Mouse (Mus musculus): Measurements from ENCODE around the gene Ercc1.

Ercc1 gene

GRCm38 (mm10) chr7:19338060-19338459 lies 6.5 kb upstream of the Ercc1 start:
- DNase-seq (ENCODE audit: low spot score) = no peak

DNA sequence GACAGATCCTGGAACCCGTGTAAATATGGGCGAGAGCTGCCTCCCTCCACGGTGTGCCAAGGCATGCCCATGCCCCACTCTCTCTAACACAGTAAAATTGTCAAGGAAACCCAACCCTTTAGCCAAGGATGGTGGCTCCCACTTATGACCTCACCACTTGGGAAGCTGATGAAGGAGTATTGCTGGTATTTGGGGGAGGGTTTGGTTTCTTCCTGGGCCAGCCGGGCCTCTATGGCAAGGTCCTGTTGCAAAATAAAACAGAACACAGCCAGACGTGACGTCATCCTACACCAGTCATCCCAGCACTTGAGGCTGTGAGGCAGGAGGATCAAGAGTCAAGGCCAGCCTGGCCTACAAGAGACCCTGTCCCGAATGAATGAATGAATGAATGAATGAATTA lies 6.0 kb upstream of the Ercc1 start:
- DNase-seq (ENCODE audit: low spot score) = no peak

GRCm38 (mm10) chr7:19341250-19341649 lies 3.3 kb upstream of the Ercc1 start:
- no peak for DNase-seq (ENCODE audit: low spot score)

GRCm38 (mm10) chr7:19341761-19342409 lies 2.7 kb upstream of the Ercc1 start:
- no peak for DNase-seq (ENCODE audit: low spot score)

- peak; percentile 81 for DNase-seq (ENCODE audit: low spot score)
Observed at GRCm38 (mm10) chr7:19342481-19343027, 2.0 kb upstream of the Ercc1 start.

GRCm38 (mm10) chr7:19343210-19343808 lies 1.3 kb upstream of the Ercc1 start:
- DNase-seq (ENCODE audit: low spot score) = peak; percentile 74

DNA sequence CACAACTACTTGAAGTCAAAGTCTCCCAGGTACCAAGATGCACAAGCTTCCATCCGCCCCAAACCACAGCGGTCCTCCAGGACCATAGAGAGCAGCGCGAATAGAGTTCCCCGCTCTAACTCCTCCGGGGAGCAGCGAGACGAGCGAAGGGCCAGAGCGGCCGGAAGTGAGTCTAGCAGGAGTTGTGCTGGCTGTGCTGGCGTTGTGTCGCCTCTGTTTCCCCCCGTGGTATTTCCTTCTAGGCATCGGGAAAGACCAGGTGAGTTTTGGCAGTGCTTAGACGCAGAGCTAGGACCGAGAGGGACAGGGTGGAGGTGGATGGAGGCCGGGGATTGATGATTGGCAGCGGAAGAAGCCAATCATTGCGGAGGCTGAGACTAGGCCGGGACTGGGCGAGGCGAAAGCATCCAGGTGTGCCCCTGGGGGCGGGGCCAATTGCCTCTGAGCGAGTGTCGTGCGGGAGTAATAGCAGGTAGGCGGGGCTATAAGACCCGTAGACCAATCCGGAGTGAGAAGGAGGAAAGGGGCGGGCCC lies 427 bp downstream of the Ercc1 start:
- peak; percentile 98 for DNase-seq (ENCODE audit: low spot score)

DNA sequence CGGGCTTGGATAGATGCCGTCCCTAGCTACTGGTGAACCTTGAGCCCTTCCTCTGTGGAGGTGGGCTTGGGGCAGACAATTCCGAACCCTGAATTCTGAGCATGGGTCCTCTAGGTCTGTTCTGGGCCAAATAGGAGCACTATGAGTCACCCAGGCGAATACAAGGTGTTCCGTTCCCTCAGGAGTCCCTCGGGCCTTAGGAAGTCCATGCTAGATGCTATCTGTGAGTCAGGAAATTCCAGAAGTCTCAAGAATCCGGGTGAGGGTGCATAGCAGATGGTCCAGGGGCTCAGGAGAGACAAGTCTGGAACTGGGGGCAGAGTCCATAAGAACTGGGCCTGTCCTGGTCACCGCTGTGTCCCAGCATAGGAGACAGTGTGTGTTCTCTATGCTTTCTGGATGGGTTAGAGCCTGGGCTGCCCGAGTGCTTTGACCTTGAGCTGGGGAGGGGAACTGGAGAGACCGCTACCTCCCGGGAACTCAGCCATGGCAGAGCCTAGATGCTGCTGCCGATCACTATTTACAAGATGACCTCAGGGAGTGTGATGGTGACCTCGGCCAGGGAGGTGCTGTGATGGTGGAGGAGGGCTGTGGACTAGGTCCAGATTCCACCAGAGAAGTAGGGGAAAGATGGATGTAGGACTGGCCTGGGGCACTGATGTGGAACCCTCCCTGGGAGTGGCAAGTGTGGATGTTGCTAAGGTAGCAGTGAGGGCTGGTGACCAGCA lies 4.8 kb downstream of the Ercc1 start:
- DNase-seq (ENCODE audit: low spot score) = no peak

GRCm38 (mm10) chr7:19350221-19350620 lies 5.6 kb downstream of the Ercc1 start:
- DNase-seq (ENCODE audit: low spot score) = no peak

- no peak for DNase-seq (ENCODE audit: low spot score)
Observed at GRCm38 (mm10) chr7:19354991-19355390, 10.4 kb downstream of the Ercc1 start.

- no peak for DNase-seq (ENCODE audit: low spot score)
Observed at GRCm38 (mm10) chr7:19356311-19356710, 11.7 kb downstream of the Ercc1 start.

DNA sequence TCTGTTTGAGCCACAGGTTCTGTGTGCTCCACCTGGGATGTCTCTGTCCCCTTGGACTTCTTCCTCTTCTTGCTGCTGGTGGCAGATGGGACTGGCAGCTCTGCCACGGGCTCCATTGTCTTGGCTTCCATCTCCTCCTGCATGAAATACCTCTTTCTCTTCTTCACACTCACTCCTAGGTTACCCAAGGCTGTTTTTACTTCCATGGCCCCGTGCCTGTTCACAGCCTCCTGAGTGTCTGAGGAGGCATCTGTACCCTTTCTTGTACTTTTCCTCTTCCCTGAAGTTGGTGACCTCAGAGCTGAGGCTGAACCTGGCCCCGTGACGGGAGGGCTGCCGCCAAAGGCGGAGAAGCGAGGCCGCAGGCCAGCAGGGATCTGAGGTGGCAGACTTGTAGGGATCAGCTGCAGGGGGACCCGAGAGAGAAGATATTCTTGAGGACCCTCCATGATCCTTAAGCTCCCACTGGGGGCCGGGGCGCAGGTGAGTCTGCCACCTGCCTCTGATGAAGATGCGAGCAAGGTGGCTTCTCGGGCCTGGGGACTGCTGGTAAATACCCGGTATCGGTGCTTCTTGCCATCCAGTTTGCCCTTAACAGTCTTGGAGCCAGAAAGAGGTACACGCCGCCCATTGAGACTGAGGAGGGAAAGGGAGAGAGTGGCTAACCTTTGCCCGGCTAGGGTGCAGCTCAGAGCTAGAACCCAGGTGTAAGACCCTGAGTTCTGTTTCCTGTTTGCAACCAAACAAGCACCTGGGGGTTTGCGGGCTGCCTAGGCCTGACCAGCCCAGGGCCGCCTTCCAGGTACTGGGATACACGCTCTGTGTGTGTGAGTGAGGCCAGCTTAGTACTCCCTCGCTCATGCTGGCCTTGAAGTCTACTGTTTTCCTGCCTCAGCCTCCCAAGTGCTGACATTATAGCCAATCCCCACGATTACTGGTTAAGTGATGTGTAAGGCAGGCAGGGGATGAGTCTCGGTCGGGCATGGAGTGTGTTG lies 13.1 kb downstream of the Ercc1 start:
- DNase-seq (ENCODE audit: low spot score) = no peak

DNA sequence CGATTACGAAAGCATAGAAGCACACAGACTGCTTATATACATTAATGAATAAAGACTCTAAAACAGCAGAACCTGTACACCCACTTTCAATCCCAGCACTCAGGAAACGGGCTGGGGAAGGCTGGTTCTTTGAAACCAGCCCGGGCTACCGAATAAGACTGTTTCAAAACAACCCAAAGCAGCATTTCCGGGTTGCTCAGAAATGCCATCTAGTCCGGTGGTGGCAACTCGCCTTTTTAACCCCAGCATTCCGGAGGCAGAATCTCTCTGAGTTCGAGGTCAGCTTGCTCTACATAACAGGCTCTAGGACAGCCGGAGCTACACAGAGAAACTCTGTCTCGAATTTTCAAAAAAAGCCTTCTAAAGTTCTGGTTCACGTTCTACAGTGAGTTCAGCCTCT lies 14.1 kb downstream of the Ercc1 start:
- DNase-seq (ENCODE audit: low spot score) = no peak

GRCm38 (mm10) chr7:19359299-19359891 lies 14.8 kb downstream of the Ercc1 start, which contains the start of the genes Cd3eap and Ppp1r13l:
Gene Cd3eap, minus strand, starts transcription at chr7:19359483.
Gene Ppp1r13l, plus strand, starts transcription at chr7:19359749.
- peak; percentile 87 for DNase-seq (ENCODE audit: low spot score)

DNA sequence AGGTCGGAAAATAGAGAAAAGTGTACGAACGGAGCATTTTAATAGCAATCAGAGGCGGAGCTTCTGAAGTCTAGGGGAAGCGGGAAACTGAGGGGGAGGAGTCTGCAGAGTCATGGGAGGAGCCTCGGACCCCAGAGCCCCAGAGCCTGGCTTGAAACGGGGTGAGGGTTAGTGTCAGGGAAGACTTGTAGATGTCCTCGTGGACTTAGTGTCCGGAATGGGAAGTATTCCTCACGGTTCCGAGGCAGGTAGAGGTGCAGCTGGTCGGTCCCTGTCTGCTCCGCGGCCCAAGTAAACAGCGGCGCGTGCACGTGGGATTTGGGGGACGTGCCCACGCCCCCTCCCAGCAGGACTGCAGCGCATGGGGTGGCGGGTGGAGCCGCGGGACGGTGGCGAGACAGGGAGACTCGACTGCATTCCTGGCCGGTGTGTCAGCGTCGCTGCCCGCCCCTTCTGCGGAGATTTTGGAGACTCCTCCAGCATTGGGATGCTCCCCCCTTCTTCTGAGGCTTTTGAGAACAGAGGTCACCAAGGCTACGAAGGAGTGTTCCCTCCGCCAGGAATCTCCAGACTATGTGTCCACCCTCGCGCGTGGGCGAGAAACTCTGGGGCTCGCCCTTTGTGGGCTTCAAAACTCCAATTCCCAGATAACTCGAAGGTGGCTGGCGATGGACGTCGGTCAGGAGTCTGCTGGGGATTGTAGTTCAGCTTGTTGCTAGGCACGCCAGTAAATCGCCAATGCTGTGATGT lies 15.5 kb downstream of the Ercc1 start:
- DNase-seq (ENCODE audit: low spot score) = peak; percentile 87

GRCm38 (mm10) chr7:19360944-19361343 lies 16.4 kb downstream of the Ercc1 start:
- peak; percentile 96 for DNase-seq (ENCODE audit: low spot score)

- peak; percentile 91 for DNase-seq (ENCODE audit: low spot score)
Observed at GRCm38 (mm10) chr7:19361720-19362119, 17.1 kb downstream of the Ercc1 start.

- no peak for DNase-seq (ENCODE audit: low spot score)
Observed at GRCm38 (mm10) chr7:19362276-19362675, 17.7 kb downstream of the Ercc1 start.

DNA sequence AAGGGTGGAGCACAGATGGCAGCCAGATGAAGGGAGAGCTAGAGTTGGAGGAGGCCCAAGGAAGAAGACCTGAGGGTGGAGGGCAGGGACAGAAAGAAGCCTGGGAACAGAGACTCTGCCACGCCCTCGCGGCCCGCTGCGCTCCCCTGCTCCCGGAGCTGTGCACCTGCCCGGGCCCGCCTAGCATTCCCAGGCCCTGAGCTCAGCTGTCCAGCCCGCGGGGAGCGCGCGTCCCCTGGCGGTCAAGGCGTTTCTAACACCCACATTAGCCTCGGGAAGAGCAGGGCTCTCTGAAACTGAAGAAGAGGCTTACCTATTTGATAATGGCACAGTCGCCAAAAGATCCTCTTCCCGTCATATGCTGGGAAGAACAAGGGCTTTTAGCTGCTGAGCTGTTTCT lies 19.3 kb downstream of the Ercc1 start:
- DNase-seq (ENCODE audit: low spot score) = peak; percentile 90

DNA sequence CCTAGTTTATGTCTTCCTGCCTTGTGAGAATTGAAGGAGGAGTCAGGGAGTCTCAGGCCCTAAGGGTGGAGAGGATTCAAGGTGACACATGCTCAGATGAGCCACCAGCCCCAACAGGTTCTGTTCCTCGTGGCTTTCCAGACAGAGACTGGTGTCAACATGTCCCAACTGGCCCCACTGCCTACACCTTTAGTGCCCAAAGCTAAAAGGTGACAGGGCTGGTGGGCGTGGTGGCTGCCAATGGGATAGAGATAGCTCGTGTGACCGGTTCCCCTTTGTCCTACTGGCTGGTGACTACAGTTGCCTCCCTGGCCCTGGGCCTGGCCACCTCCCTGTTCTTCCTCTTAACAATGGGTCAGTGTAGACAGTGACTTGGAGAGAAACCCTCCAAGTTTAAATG lies 20.8 kb downstream of the Ercc1 start:
- DNase-seq (ENCODE audit: low spot score) = peak; percentile 85

Data from urinary bladder, postnatal 14 days (tissue).